Mouse (Mus musculus) left cerebral cortex, postnatal 10 days (tissue): ENCODE data around the gene Sapcd2. TPM values are rescaled to one million over a fixed set of nuclear protein-coding genes. Genes with fewer than 3 reads are reported as not detected.

ENCODE experiments used
- DNase-seq, 2 experiments: peaks; one replicate each; pipeline ENCODE4 v3.0.0; 2021 to 2022; ENCODE audit warnings: low spot score in 2 of 2, mixed read lengths in 1 of 2; ENCODE audit errors: extremely low spot score in 1 of 2
- intact Hi-C: fragments of 180-260 bp; cut with DNase I; formaldehyde crosslinking; loops from one replicate; pipeline ENCODE4 v1.15.1; 2025
- total RNA-seq, 2 experiments: library from RNA; stranded (reverse); gene quantifications; 2 replicates each; pipeline ENCODE4 v1.2.3; 2021

The Sapcd2 gene
- total RNA-seq, 2 experiments from 2014 or later = 9.6 to 9.9 TPM

GRCm38 (mm10) chr2:25365091-25365761 is 6.9 kb upstream of the Sapcd2 start, which contains the start of gene Uap1l1:
Gene Uap1l1, minus strand, starts transcription at chr2:25365682.
- DNase-seq = peak in 1 of 2 experiments; percentile 89
- intact Hi-C loops = no loop called here

GRCm38 (mm10) chr2:25369996-25370395 is 2.1 kb upstream of the Sapcd2 start:
- intact Hi-C loops = no loop called here
- no peak for DNase-seq

- intact Hi-C loops = no loop called here
Observed at GRCm38 (mm10) chr2:25372644-25373391, 697 bp downstream of the Sapcd2 start.

GRCm38 (mm10) chr2:25373431-25373830 is 1.3 kb downstream of the Sapcd2 start:
- DNase-seq = no peak
- intact Hi-C loops = no loop called here

More at GRCm38 (mm10) chr2:25372644-25373391, 697 bp downstream of the Sapcd2 start:
- DNase-seq = no peak

GRCm38 (mm10) chr2:25376589-25376988 is 4.5 kb downstream of the Sapcd2 start:
- intact Hi-C loops = no loop called here
- DNase-seq = no peak

GRCm38 (mm10) chr2:25384492-25384891 is 12.4 kb downstream of the Sapcd2 start:
- intact Hi-C loops = no loop called here
- DNase-seq = no peak

GRCm38 (mm10) chr2:25391266-25391665 is 19.1 kb downstream of the Sapcd2 start:
- no peak for DNase-seq
- intact Hi-C loops = no loop called here

- peak; percentile 64 to 67 for DNase-seq
- intact Hi-C loops = loop anchor here (2.0 kb wide), 1 partner anchor 16 kb away; no protein-coding TSS in a partner anchor
Observed at GRCm38 (mm10) chr2:25394281-25395221, 22.4 kb downstream of the Sapcd2 start.

- intact Hi-C loops = loop anchor here (2.0 kb wide), 1 partner anchor 17 kb away; no protein-coding TSS in a partner anchor
- DNase-seq = peak in 1 of 2 experiments; percentile 62
Observed at GRCm38 (mm10) chr2:25395721-25396596, 23.8 kb downstream of the Sapcd2 start, which contains the start of gene Entpd2. Gene Entpd2, plus strand, starts transcription at chr2:25395874.

GRCm38 (mm10) chr2:25396597-25396983 is 24.5 kb downstream of the Sapcd2 start:
- intact Hi-C loops = no loop called here
- DNase-seq = no peak

GRCm38 (mm10) chr2:25397010-25397409 is 24.9 kb downstream of the Sapcd2 start:
- intact Hi-C loops = no loop called here
- no peak for DNase-seq

GRCm38 (mm10) chr2:25398065-25398464 is 25.9 kb downstream of the Sapcd2 start:
- intact Hi-C loops = no loop called here
- DNase-seq = no peak

GRCm38 (mm10) chr2:25399051-25399450 is 26.9 kb downstream of the Sapcd2 start, which contains the start of gene Npdc1:
Gene Npdc1, plus strand, starts transcription at chr2:25399351.
- DNase-seq = no peak
- intact Hi-C loops = no loop called here

GRCm38 (mm10) chr2:25400291-25400690 is 28.2 kb downstream of the Sapcd2 start:
- intact Hi-C loops = no loop called here
- no peak for DNase-seq

- intact Hi-C loops = no loop called here
- DNase-seq = peak in 1 of 2 experiments; percentile 67
Observed at GRCm38 (mm10) chr2:25400764-25401163, 28.6 kb downstream of the Sapcd2 start.

- intact Hi-C loops = no loop called here
- DNase-seq = peak; percentile 62 to 87
Observed at GRCm38 (mm10) chr2:25402377-25402971, 30.4 kb downstream of the Sapcd2 start.

GRCm38 (mm10) chr2:25402972-25403601 is 31.0 kb downstream of the Sapcd2 start:
- peak; percentile 90 to 91 for DNase-seq
- intact Hi-C loops = no loop called here
